Mouse (Mus musculus): Measurements from ENCODE around the gene Ptprd. TPM values are rescaled to one million over a fixed set of nuclear protein-coding genes. Genes with fewer than 3 reads are reported as not detected.
A peak's percentile ranks its signal among the peaks of the same experiment; 100 is the strongest.

Ptprd gene
- polyA plus RNA-seq, 1 experiment from 2014 or later: 145 TPM

DNA sequence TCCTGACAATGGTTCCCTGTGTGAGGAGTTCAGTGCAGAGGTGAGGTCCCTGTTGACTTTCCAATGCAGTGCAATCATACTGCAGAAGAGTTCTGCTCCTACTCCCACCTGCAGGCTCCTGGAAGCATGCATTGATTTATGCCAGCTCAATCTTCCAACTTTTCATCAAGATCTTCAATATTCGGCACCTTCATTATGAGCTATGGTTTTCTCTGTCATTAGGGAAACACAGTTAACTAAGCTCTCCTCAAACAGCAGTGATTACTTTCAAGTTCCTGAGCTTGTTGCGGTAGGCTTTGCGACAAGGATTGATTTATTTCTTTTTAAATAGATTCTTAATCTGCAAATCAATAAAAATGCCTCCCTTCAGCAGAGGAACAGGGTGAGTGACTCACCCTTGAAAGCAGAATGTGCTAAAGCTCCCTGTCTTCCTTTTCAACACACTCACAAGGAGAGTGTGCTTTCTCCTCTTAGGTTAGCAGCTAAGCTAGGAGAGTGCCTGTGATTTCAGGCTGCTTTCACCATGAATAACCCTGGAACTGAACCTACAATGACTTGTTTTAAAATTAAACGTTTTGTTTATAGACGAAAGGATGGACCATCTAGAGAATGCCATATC is 1298.1 kb downstream of the Ptprd start:
- H3K27ac ChIP-seq (ENCODE audit: low read depth, low read length): no peak overlapping the region
- no peak for ATAC-seq (ENCODE audit: low read depth)
- H3K4me3 ChIP-seq (ENCODE audit: low read depth, low read length): no peak overlapping the region
- H3K9ac ChIP-seq (replicated peaks; ENCODE audit: low read depth, low read length): no peak overlapping the region
- H3K27me3 ChIP-seq (ENCODE audit: control insufficient read depth, insufficient read depth, low read length): no peaks in the 10 kb centered on the region
- no peaks in the 10 kb centered on the region for H3K36me3 ChIP-seq (ENCODE audit: control insufficient read depth, insufficient read depth, low read length)
- H3K4me2 ChIP-seq (ENCODE audit: low read depth, low read length): no peak overlapping the region
- H3K4me1 ChIP-seq (ENCODE audit: control insufficient read depth, insufficient read depth, low read length): no peaks in the 10 kb centered on the region
- 64% methylated on average over 5 of the region's 5 CpGs for WGBS
- H3K9me3 ChIP-seq (ENCODE audit: control insufficient read depth, low read length): no peaks in the 10 kb centered on the region

DNA sequence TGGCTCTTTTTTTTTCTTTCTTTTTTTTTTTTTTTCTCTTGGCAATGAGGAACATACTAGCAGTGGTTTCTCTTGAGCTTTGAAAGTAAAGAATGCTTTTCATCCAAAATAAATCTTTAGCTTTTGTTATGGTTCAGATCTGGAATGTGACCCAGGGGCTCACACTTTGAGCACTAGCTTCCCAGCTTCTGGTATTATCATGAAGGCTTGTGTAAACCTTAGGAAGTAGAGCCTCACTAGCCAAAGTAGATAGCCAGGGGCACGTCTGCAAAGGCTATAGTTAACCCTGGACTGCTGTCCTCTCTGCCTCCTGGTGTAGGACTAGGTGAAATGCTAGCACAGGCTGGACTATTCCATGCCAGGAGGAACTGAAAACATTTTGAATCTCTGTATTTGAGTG is 1310.1 kb downstream of the Ptprd start:
- 11% methylated on average over 1 of the region's 1 CpGs for WGBS
- Histone ChIP-seq H3K36me3 (ENCODE audit: control insufficient read depth, insufficient read depth, low read length) (no peaks in the 10 kb centered on the region), H3K4me1 (ENCODE audit: control insufficient read depth, insufficient read depth, low read length) (no peaks in the 10 kb centered on the region), H3K9me3 (ENCODE audit: control insufficient read depth, low read length) (no peaks in the 10 kb centered on the region), H3K4me3 (ENCODE audit: low read depth, low read length) (no peak overlapping the region), H3K27me3 (ENCODE audit: control insufficient read depth, insufficient read depth, low read length) (no peaks in the 10 kb centered on the region), H3K4me2 (ENCODE audit: low read depth, low read length) (no peak overlapping the region), H3K9ac (replicated peaks; ENCODE audit: low read depth, low read length) (no peak overlapping the region), H3K27ac (ENCODE audit: low read depth, low read length) (no peak overlapping the region)
- ATAC-seq (ENCODE audit: low read depth): peak; percentile 31; the same call in 1 of the 2 replicates

DNA sequence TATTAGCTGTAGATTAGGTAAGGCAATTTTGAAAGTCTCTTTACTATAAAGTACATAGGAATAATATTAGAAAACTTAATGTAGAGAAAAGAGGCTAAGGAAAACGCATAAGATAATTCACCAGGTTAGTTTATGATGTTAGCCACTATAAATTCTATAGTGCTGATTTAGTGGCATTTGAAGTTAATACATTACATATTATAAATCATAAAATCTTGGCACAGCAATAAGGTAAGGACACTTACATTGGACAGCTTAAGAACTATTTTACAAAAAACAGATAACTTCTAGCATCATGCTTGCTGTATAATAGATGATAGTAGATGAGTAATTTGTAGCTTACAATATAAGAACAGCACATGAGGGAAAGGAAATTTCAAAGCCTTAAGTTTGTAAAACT is 1322.1 kb downstream of the Ptprd start:
- no peaks in the 10 kb centered on the region for H3K4me1 ChIP-seq (ENCODE audit: control insufficient read depth, insufficient read depth, low read length)
- H3K4me3 ChIP-seq (ENCODE audit: low read depth, low read length): no peak overlapping the region
- no peaks in the 10 kb centered on the region for H3K9me3 ChIP-seq (ENCODE audit: control insufficient read depth, low read length)
- no peaks in the 10 kb centered on the region for H3K27me3 ChIP-seq (ENCODE audit: control insufficient read depth, insufficient read depth, low read length)
- WGBS: 91% methylated on average over 1 of the region's 1 CpGs
- H3K9ac ChIP-seq (replicated peaks; ENCODE audit: low read depth, low read length): no peak overlapping the region
- no peaks in the 10 kb centered on the region for H3K36me3 ChIP-seq (ENCODE audit: control insufficient read depth, insufficient read depth, low read length)
- H3K4me2 ChIP-seq (ENCODE audit: low read depth, low read length): no peak overlapping the region
- no peak overlapping the region for H3K27ac ChIP-seq (ENCODE audit: low read depth, low read length)
- no peak for ATAC-seq (ENCODE audit: low read depth)

DNA sequence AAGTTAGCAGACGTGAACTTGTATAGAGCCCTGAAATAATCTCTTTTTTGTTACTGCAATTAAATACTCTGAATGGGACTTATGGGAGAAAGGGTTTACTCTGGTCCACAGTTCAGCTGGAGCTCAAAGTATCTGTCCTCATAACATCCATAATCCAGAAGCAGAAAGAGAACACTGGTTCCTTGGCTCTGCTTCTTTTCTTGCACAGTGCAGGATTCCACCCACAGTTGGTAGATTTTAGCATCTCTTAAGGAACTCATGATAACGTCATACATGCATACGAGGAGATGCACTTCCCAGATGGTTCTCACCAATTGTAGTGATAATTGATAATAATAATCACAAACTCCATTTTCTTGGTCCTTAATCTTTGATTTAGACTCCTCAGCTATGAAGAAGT is 1330.2 kb downstream of the Ptprd start:
- Histone ChIP-seq H3K36me3 (ENCODE audit: control insufficient read depth, insufficient read depth, low read length) (no peaks in the 10 kb centered on the region), H3K4me1 (ENCODE audit: control insufficient read depth, insufficient read depth, low read length) (no peaks in the 10 kb centered on the region), H3K4me3 (ENCODE audit: low read depth, low read length) (no peak overlapping the region), H3K9me3 (ENCODE audit: control insufficient read depth, low read length) (no peaks in the 10 kb centered on the region), H3K27ac (ENCODE audit: low read depth, low read length) (no peak overlapping the region), H3K9ac (replicated peaks; ENCODE audit: low read depth, low read length) (no peak overlapping the region), H3K4me2 (ENCODE audit: low read depth, low read length) (no peak overlapping the region), H3K27me3 (ENCODE audit: control insufficient read depth, insufficient read depth, low read length) (no peaks in the 10 kb centered on the region)
- ATAC-seq (ENCODE audit: low read depth): no peak
- WGBS: 55% methylated on average over 3 of the region's 3 CpGs

DNA sequence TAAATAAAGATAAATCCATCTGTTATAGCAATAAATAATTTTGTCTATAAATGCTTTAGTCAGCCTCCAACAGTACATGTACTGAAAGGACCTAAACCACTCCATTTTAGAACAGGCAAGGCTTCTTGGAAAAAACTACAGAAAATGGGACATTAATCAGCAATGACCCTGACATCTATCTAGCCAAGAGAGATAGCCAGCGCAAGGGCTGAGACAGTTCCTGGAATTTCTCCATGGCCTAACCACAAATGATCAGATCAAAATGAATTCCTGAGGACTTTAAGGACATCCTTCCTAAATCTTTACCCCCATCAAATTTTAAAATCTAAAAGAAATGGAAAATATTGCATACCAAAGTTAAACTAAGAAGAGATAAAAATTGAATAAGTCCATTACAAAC is 1340.8 kb downstream of the Ptprd start:
- Histone ChIP-seq H3K27ac (ENCODE audit: low read depth, low read length) (no peak overlapping the region), H3K36me3 (ENCODE audit: control insufficient read depth, insufficient read depth, low read length) (no peaks in the 10 kb centered on the region), H3K4me1 (ENCODE audit: control insufficient read depth, insufficient read depth, low read length) (no peaks in the 10 kb centered on the region), H3K9ac (replicated peaks; ENCODE audit: low read depth, low read length) (no peak overlapping the region), H3K4me3 (ENCODE audit: low read depth, low read length) (no peak overlapping the region), H3K4me2 (ENCODE audit: low read depth, low read length) (no peak overlapping the region), H3K27me3 (ENCODE audit: control insufficient read depth, insufficient read depth, low read length) (no peaks in the 10 kb centered on the region), H3K9me3 (ENCODE audit: control insufficient read depth, low read length) (no peaks in the 10 kb centered on the region)
- no peak for ATAC-seq (ENCODE audit: low read depth)
- WGBS: 96% methylated on average over 1 of the region's 1 CpGs

DNA sequence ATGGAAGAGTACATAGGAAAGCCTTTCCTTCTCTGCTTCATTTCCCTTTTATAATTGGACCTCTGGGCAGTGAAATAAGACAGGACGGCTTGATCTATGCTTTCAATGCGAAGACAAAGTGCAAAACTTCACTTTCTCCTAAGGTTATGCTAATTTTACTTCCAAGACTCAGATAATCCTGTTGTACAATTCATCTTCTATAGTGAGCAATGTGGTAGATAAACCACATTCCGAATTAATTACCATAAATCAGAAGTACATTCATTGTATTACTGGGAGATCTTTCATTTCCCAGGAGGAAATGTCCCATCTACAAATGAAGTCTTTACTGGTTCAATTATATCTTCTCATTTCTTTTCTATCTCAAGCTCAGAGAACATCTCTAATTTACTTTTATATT is 1346.2 kb downstream of the Ptprd start:
- H3K9ac ChIP-seq (replicated peaks; ENCODE audit: low read depth, low read length): no peak overlapping the region
- 59% methylated on average over 3 of the region's 3 CpGs for WGBS
- no peaks in the 10 kb centered on the region for H3K9me3 ChIP-seq (ENCODE audit: control insufficient read depth, low read length)
- no peak overlapping the region for H3K4me3 ChIP-seq (ENCODE audit: low read depth, low read length)
- H3K4me1 ChIP-seq (ENCODE audit: control insufficient read depth, insufficient read depth, low read length): no peaks in the 10 kb centered on the region
- no peak overlapping the region for H3K4me2 ChIP-seq (ENCODE audit: low read depth, low read length)
- ATAC-seq (ENCODE audit: low read depth): no peak
- H3K27ac ChIP-seq (ENCODE audit: low read depth, low read length): no peak overlapping the region
- no peaks in the 10 kb centered on the region for H3K27me3 ChIP-seq (ENCODE audit: control insufficient read depth, insufficient read depth, low read length)
- H3K36me3 ChIP-seq (ENCODE audit: control insufficient read depth, insufficient read depth, low read length): no peaks in the 10 kb centered on the region

DNA sequence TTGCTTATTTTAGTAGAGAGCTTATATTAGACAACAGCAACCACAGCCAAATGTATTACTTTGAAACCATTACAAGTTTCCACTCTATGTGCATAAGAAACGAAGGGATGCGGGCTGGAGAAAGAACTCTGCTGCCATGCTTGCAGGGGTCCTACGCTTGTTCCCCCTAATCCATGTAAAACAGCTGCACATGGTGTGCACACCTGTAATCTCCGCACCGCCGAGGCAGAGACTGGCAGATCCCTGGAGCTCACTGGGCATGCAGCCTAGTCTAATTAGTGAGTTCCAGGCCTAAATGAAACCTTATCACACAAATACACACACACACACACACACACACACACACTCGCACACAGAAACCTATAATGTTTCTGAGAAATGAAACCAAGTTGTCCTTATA is 1365.5 kb downstream of the Ptprd start:
- Histone ChIP-seq H3K4me1 (ENCODE audit: control insufficient read depth, insufficient read depth, low read length) (no peaks in the 10 kb centered on the region), H3K36me3 (ENCODE audit: control insufficient read depth, insufficient read depth, low read length) (no peaks in the 10 kb centered on the region), H3K27me3 (ENCODE audit: control insufficient read depth, insufficient read depth, low read length) (no peaks in the 10 kb centered on the region), H3K27ac (ENCODE audit: low read depth, low read length) (no peak overlapping the region), H3K4me2 (ENCODE audit: low read depth, low read length) (no peak overlapping the region), H3K9ac (replicated peaks; ENCODE audit: low read depth, low read length) (no peak overlapping the region), H3K4me3 (ENCODE audit: low read depth, low read length) (no peak overlapping the region), H3K9me3 (ENCODE audit: control insufficient read depth, low read length) (no peaks in the 10 kb centered on the region)
- 63% methylated on average over 7 of the region's 7 CpGs for WGBS
- ATAC-seq (ENCODE audit: low read depth): peak; percentile 60; the same call in 1 of the 2 replicates

DNA sequence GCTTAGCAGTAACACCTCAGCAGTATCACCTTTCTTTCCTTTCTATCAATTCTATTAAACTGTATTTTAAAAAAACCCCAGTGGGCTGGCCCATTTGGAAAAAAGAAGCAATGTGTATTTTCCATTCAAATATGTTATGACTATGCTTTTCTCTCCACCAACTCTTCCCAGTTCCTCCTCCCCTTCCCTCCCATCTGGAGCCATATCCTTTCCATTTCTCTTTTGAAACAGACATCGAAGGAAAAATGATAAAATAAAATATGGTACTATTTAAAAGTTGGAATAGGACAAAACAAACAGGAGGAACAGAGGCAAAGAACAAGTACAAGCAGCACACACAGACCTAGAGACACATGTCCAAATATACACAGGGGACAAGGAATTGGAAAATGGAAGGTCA is 1372.7 kb downstream of the Ptprd start:
- H3K27ac ChIP-seq (ENCODE audit: low read depth, low read length): no peak overlapping the region
- no peaks in the 10 kb centered on the region for H3K4me1 ChIP-seq (ENCODE audit: control insufficient read depth, insufficient read depth, low read length)
- H3K9ac ChIP-seq (replicated peaks; ENCODE audit: low read depth, low read length): no peak overlapping the region
- H3K36me3 ChIP-seq (ENCODE audit: control insufficient read depth, insufficient read depth, low read length): no peaks in the 10 kb centered on the region
- no peaks in the 10 kb centered on the region for H3K27me3 ChIP-seq (ENCODE audit: control insufficient read depth, insufficient read depth, low read length)
- H3K4me3 ChIP-seq (ENCODE audit: low read depth, low read length): no peak overlapping the region
- no peaks in the 10 kb centered on the region for H3K9me3 ChIP-seq (ENCODE audit: control insufficient read depth, low read length)
- WGBS: 90% methylated on average over 1 of the region's 1 CpGs
- H3K4me2 ChIP-seq (ENCODE audit: low read depth, low read length): no peak overlapping the region
- no peak for ATAC-seq (ENCODE audit: low read depth)

DNA sequence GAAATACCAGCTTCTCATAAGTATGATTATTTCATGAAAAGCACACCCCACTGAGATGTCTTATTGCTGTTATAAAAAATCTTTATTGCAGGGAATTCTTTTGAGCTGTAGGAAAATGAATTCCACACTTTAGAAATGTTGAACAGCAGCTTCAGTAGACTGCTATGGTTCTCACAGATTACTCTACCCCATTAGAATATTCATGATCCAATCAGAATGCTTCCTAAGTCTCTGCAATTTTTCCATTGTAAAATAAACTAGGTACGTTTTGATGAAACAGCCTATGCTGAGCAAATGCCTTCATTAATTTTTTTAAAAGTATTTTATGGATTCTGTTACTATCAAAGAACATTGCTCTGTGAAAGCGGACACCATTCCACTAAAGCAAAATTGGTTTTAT is 1399.6 kb downstream of the Ptprd start:
- ATAC-seq (ENCODE audit: low read depth): no peak

More for the DNA sequence above, 1399.6 kb downstream of the Ptprd start:
- H3K4me3 ChIP-seq (ENCODE audit: low read depth, low read length): no peak overlapping the region
- no peak overlapping the region for H3K27ac ChIP-seq (ENCODE audit: low read depth, low read length)
- no peaks in the 10 kb centered on the region for H3K27me3 ChIP-seq (ENCODE audit: control insufficient read depth, insufficient read depth, low read length)
- no peaks in the 10 kb centered on the region for H3K36me3 ChIP-seq (ENCODE audit: control insufficient read depth, insufficient read depth, low read length)
- H3K4me2 ChIP-seq (ENCODE audit: low read depth, low read length): no peak overlapping the region
- no peak overlapping the region for H3K9ac ChIP-seq (replicated peaks; ENCODE audit: low read depth, low read length)
- WGBS: 68% methylated on average over 2 of the region's 2 CpGs
- H3K4me1 ChIP-seq (ENCODE audit: control insufficient read depth, insufficient read depth, low read length): no peaks in the 10 kb centered on the region
- no peaks in the 10 kb centered on the region for H3K9me3 ChIP-seq (ENCODE audit: control insufficient read depth, low read length)

Measured in neural tube, embryonic 14.5 days (tissue).